Mouse (Mus musculus): ENCODE measurements around the gene Kcnj6. TPM values are rescaled to one million over a fixed set of nuclear protein-coding genes. Genes with fewer than 3 reads are reported as not detected.

Gene Kcnj6
- polyA plus RNA-seq, 1 experiment from 2014 or later, result 7.4 TPM

- Histone ChIP-seq H3K27me3 (ENCODE audit: control insufficient read depth, insufficient read depth, low read length) (peaks cover 4% of the 10 kb centered on the region; the same call in 1 of the 2 replicates), H3K27ac (ENCODE audit: low read depth, low read length) (no peak overlapping the region), H3K4me3 (ENCODE audit: low read depth, low read length) (no peak overlapping the region), H3K4me2 (ENCODE audit: low read depth, low read length) (no peak overlapping the region), H3K9me3 (ENCODE audit: control insufficient read depth, low read length) (no peaks in the 10 kb centered on the region), H3K4me1 (ENCODE audit: control insufficient read depth, insufficient read depth, low read length) (peaks cover 3% of the 10 kb centered on the region; the same call in 1 of the 2 replicates), H3K36me3 (ENCODE audit: control insufficient read depth, insufficient read depth, low read length) (no peaks in the 10 kb centered on the region), H3K9ac (replicated peaks; ENCODE audit: low read depth, low read length) (no peak overlapping the region)
- no peak for ATAC-seq (ENCODE audit: low read depth)
- 79% methylated on average over 2 of the region's 2 CpGs for WGBS
These were observed 7.4 kb downstream of the Kcnj6 start for GRCm38 (mm10) chr16:94990114-94990513.

GRCm38 (mm10) chr16:94986731-94987130 is 10.8 kb downstream of the Kcnj6 start:
- Histone ChIP-seq H3K4me3 (ENCODE audit: low read depth, low read length) (no peak overlapping the region), H3K9me3 (ENCODE audit: control insufficient read depth, low read length) (no peaks in the 10 kb centered on the region), H3K4me2 (ENCODE audit: low read depth, low read length) (no peak overlapping the region), H3K36me3 (ENCODE audit: control insufficient read depth, insufficient read depth, low read length) (no peaks in the 10 kb centered on the region), H3K27ac (ENCODE audit: low read depth, low read length) (no peak overlapping the region), H3K27me3 (ENCODE audit: control insufficient read depth, insufficient read depth, low read length) (no peaks in the 10 kb centered on the region), H3K9ac (replicated peaks; ENCODE audit: low read depth, low read length) (no peak overlapping the region), H3K4me1 (ENCODE audit: control insufficient read depth, insufficient read depth, low read length) (peaks cover 3% of the 10 kb centered on the region; the same call in 1 of the 2 replicates)
- 33% methylated on average over 9 of the region's 9 CpGs for WGBS
- ATAC-seq (ENCODE audit: low read depth), result no peak

- H3K4me3 ChIP-seq (ENCODE audit: low read depth, low read length), result no peak overlapping the region
- no peak overlapping the region for H3K9ac ChIP-seq (replicated peaks; ENCODE audit: low read depth, low read length)
- 95% methylated on average over 3 of the region's 3 CpGs for WGBS
- no peak overlapping the region for H3K27ac ChIP-seq (ENCODE audit: low read depth, low read length)
- ATAC-seq (ENCODE audit: low read depth), result no peak
- H3K27me3 ChIP-seq (ENCODE audit: control insufficient read depth, insufficient read depth, low read length), result no peaks in the 10 kb centered on the region
- H3K4me2 ChIP-seq (ENCODE audit: low read depth, low read length), result no peak overlapping the region
- H3K9me3 ChIP-seq (ENCODE audit: control insufficient read depth, low read length), result no peaks in the 10 kb centered on the region
- H3K4me1 ChIP-seq (ENCODE audit: control insufficient read depth, insufficient read depth, low read length), result peaks cover 3% of the 10 kb centered on the region; the same call in 1 of the 2 replicates
- H3K36me3 ChIP-seq (ENCODE audit: control insufficient read depth, insufficient read depth, low read length), result no peaks in the 10 kb centered on the region
These were observed 13.2 kb downstream of the Kcnj6 start for GRCm38 (mm10) chr16:94984263-94984662.

GRCm38 (mm10) chr16:94980374-94980773 is 17.1 kb downstream of the Kcnj6 start:
- 0 out of 2 replicates have a peak, but pooled peaks cover 3% of the 10 kb centered on the region for H3K4me1 ChIP-seq (ENCODE audit: control insufficient read depth, insufficient read depth, low read length)
- H3K27ac ChIP-seq (ENCODE audit: low read depth, low read length), result no peak overlapping the region
- H3K4me2 ChIP-seq (ENCODE audit: low read depth, low read length), result no peak overlapping the region
- no peaks in the 10 kb centered on the region for H3K9me3 ChIP-seq (ENCODE audit: control insufficient read depth, low read length)
- H3K36me3 ChIP-seq (ENCODE audit: control insufficient read depth, insufficient read depth, low read length), result no peaks in the 10 kb centered on the region
- no peak overlapping the region for H3K9ac ChIP-seq (replicated peaks; ENCODE audit: low read depth, low read length)
- no peak for ATAC-seq (ENCODE audit: low read depth)
- WGBS, result 84% methylated on average over 2 of the region's 2 CpGs
- no peak overlapping the region for H3K4me3 ChIP-seq (ENCODE audit: low read depth, low read length)
- H3K27me3 ChIP-seq (ENCODE audit: control insufficient read depth, insufficient read depth, low read length), result no peaks in the 10 kb centered on the region

GRCm38 (mm10) chr16:94979499-94979898 is 18.0 kb downstream of the Kcnj6 start:
- no peak; the same call in 1 of the 2 replicates for ATAC-seq (ENCODE audit: low read depth)
- Histone ChIP-seq H3K9me3 (ENCODE audit: control insufficient read depth, low read length) (no peaks in the 10 kb centered on the region), H3K4me3 (ENCODE audit: low read depth, low read length) (no peak overlapping the region), H3K4me2 (ENCODE audit: low read depth, low read length) (no peak overlapping the region), H3K9ac (replicated peaks; ENCODE audit: low read depth, low read length) (no peak overlapping the region), H3K27ac (ENCODE audit: low read depth, low read length) (no peak overlapping the region), H3K36me3 (ENCODE audit: control insufficient read depth, insufficient read depth, low read length) (no peaks in the 10 kb centered on the region), H3K27me3 (ENCODE audit: control insufficient read depth, insufficient read depth, low read length) (no peaks in the 10 kb centered on the region), H3K4me1 (ENCODE audit: control insufficient read depth, insufficient read depth, low read length) (0 out of 2 replicates have a peak, but pooled peaks cover 3% of the 10 kb centered on the region)
- 66% methylated on average over 9 of the region's 9 CpGs for WGBS

- H3K9ac ChIP-seq (replicated peaks; ENCODE audit: low read depth, low read length), result no peak overlapping the region
- ATAC-seq (ENCODE audit: low read depth), result no peak
These were observed 25.2 kb downstream of the Kcnj6 start for GRCm38 (mm10) chr16:94972080-94972855.

GRCm38 (mm10) chr16:94968941-94969340 is 28.6 kb downstream of the Kcnj6 start:
- ATAC-seq (ENCODE audit: low read depth), result no peak
- WGBS, result 71% methylated on average over 6 of the region's 6 CpGs
- Histone ChIP-seq H3K9ac (replicated peaks; ENCODE audit: low read depth, low read length) (no peak overlapping the region), H3K4me2 (ENCODE audit: low read depth, low read length) (no peak overlapping the region), H3K4me1 (ENCODE audit: control insufficient read depth, insufficient read depth, low read length) (no peaks in the 10 kb centered on the region), H3K4me3 (ENCODE audit: low read depth, low read length) (no peak overlapping the region), H3K9me3 (ENCODE audit: control insufficient read depth, low read length) (no peaks in the 10 kb centered on the region), H3K36me3 (ENCODE audit: control insufficient read depth, insufficient read depth, low read length) (no peaks in the 10 kb centered on the region), H3K27me3 (ENCODE audit: control insufficient read depth, insufficient read depth, low read length) (no peaks in the 10 kb centered on the region), H3K27ac (ENCODE audit: low read depth, low read length) (no peak overlapping the region)

More at GRCm38 (mm10) chr16:94972080-94972855, 25.2 kb downstream of the Kcnj6 start:
- no peak overlapping the region for H3K4me3 ChIP-seq (ENCODE audit: low read depth, low read length)
- WGBS, result 43% methylated on average over 14 of the region's 14 CpGs
- H3K9me3 ChIP-seq (ENCODE audit: control insufficient read depth, low read length), result no peaks in the 10 kb centered on the region
- no peak overlapping the region for H3K27ac ChIP-seq (ENCODE audit: low read depth, low read length)
- H3K4me2 ChIP-seq (ENCODE audit: low read depth, low read length), result no peak overlapping the region
- H3K27me3 ChIP-seq (ENCODE audit: control insufficient read depth, insufficient read depth, low read length), result no peaks in the 10 kb centered on the region
- H3K36me3 ChIP-seq (ENCODE audit: control insufficient read depth, insufficient read depth, low read length), result no peaks in the 10 kb centered on the region
- H3K4me1 ChIP-seq (ENCODE audit: control insufficient read depth, insufficient read depth, low read length), result no peaks in the 10 kb centered on the region

GRCm38 (mm10) chr16:94968472-94968871 is 29.0 kb downstream of the Kcnj6 start:
- H3K4me3 ChIP-seq (ENCODE audit: low read depth, low read length), result no peak overlapping the region
- no peak overlapping the region for H3K27ac ChIP-seq (ENCODE audit: low read depth, low read length)
- H3K36me3 ChIP-seq (ENCODE audit: control insufficient read depth, insufficient read depth, low read length), result no peaks in the 10 kb centered on the region
- H3K4me1 ChIP-seq (ENCODE audit: control insufficient read depth, insufficient read depth, low read length), result no peaks in the 10 kb centered on the region
- WGBS, result 83% methylated on average over 2 of the region's 2 CpGs
- H3K9ac ChIP-seq (replicated peaks; ENCODE audit: low read depth, low read length), result no peak overlapping the region
- no peaks in the 10 kb centered on the region for H3K27me3 ChIP-seq (ENCODE audit: control insufficient read depth, insufficient read depth, low read length)
- no peak for ATAC-seq (ENCODE audit: low read depth)
- H3K4me2 ChIP-seq (ENCODE audit: low read depth, low read length), result no peak overlapping the region
- H3K9me3 ChIP-seq (ENCODE audit: control insufficient read depth, low read length), result no peaks in the 10 kb centered on the region

- Histone ChIP-seq H3K4me2 (ENCODE audit: low read depth, low read length) (no peak overlapping the region), H3K27me3 (ENCODE audit: control insufficient read depth, insufficient read depth, low read length) (no peaks in the 10 kb centered on the region), H3K4me1 (ENCODE audit: control insufficient read depth, insufficient read depth, low read length) (no peaks in the 10 kb centered on the region), H3K36me3 (ENCODE audit: control insufficient read depth, insufficient read depth, low read length) (no peaks in the 10 kb centered on the region), H3K27ac (ENCODE audit: low read depth, low read length) (no peak overlapping the region), H3K4me3 (ENCODE audit: low read depth, low read length) (no peak overlapping the region), H3K9me3 (ENCODE audit: control insufficient read depth, low read length) (no peaks in the 10 kb centered on the region), H3K9ac (replicated peaks; ENCODE audit: low read depth, low read length) (no peak overlapping the region)
- WGBS, result 80% methylated on average over 9 of the region's 9 CpGs
- ATAC-seq (ENCODE audit: low read depth), result no peak
These were observed 40.2 kb downstream of the Kcnj6 start for GRCm38 (mm10) chr16:94957156-94957828.
